ENCODE assay signal across 16 mouse cellular contexts in the genomic region with DNA sequence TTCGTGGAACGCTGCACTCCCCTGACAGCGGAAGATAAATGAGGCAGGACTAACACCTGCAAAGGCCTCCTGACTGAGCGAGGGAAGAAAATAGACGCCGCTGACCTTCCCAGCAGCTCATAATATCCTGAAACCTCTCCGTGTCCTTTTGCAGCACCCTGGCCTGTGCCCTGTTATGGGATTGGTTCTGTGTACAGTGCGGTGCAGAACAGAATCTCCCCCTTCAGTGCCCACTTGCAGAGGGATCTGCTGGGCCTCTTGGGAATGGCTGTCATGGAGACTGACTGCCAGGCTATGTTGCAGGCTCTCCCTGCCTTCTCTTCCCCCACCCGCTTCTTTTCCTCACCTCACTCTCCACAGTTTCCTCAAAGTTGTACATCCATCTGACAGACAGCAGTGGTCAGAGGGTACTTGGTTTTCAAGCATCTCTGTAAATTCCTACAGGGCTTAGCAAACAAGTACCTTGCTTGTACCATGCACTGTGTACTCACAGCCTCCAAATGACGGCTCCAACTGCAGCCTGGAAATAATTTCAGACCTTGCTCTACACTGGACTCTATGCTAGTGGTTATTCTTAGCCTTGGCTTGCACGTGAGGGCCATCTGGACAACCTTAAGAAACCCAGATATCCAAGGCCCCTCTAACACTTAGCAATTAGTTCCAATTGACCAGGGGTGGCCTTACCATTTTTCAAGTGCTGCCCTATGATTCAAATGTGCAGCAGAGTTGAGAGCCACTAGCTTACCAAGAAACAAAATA.
DNase-seq lines count a peak whose midpoint lies in the region; ATAC-seq lines count a peak whose summit lies in the region.
"Had no signal": no experiment of that assay in that cellular context is flagged by ENCODE, and none has a peak within 500 bp of the region (broad histone marks: within the 10 kb centered on the region; RNA-seq: fewer than 3 reads in every experiment).

No protein-coding gene starts in this region.

- no peak for ATAC-seq in heart, embryonic 11.5 days (replicated peaks; ENCODE audit: insufficient number of reproducible peaks, low FRiP score, low TSS enrichment)
- no peak for ATAC-seq in hindbrain, embryonic 13.5 days (ENCODE audit: low FRiP score)
- ATAC-seq in hindbrain, embryonic 14.5 days (ENCODE audit: low FRiP score): no peak
- no peak for ATAC-seq in embryonic facial prominence, embryonic 11.5 days (replicated peaks; ENCODE audit: insufficient number of reproducible peaks, low FRiP score, low TSS enrichment, low read depth)
- ATAC-seq: forebrain, embryonic 14.5 days had no signal

- H3K9me3 ChIP-seq in heart, embryonic 10.5 days: no peaks in the 10 kb centered on the region
- H3K9me3 ChIP-seq in heart, embryonic 11.5 days (replicated peaks; ENCODE audit: control insufficient read depth, low read length): no peaks in the 10 kb centered on the region
- no peaks in the 10 kb centered on the region for H3K9me3 ChIP-seq in hindbrain, embryonic 13.5 days
- no peaks in the 10 kb centered on the region for H3K9me3 ChIP-seq in hindbrain, embryonic 14.5 days (ENCODE audit: control insufficient read depth, low read length)
- H3K9me3 ChIP-seq in embryonic facial prominence, embryonic 11.5 days (replicated peaks; ENCODE audit: control insufficient read depth, low read length): no peaks in the 10 kb centered on the region
- H3K9me3 ChIP-seq: limb, embryonic 15.5 days; liver, embryonic 15.5 days; midbrain, embryonic 12.5 days; neural tube, embryonic 12.5 days had no signal

- H3K36me3 ChIP-seq in heart, embryonic 10.5 days: no peaks in the 10 kb centered on the region
- H3K36me3 ChIP-seq in heart, embryonic 11.5 days (ENCODE audit: control insufficient read depth, insufficient read depth, low read length): no peaks in the 10 kb centered on the region
- H3K36me3 ChIP-seq in hindbrain, embryonic 13.5 days: no peaks in the 10 kb centered on the region
- H3K36me3 ChIP-seq in hindbrain, embryonic 14.5 days (replicated peaks; ENCODE audit: control insufficient read depth, insufficient read depth): no peaks in the 10 kb centered on the region
- H3K36me3 ChIP-seq in embryonic facial prominence, embryonic 11.5 days (replicated peaks; ENCODE audit: control insufficient read depth, insufficient read depth, low read depth, low read length): no peaks in the 10 kb centered on the region
- H3K36me3 ChIP-seq: limb, embryonic 15.5 days; liver, embryonic 15.5 days; midbrain, embryonic 12.5 days; neural tube, embryonic 12.5 days had no signal

- H3K27ac ChIP-seq in heart, embryonic 10.5 days: peak overlapping the region; percentile 29; the same call in 1 of the 2 replicates
- H3K27ac ChIP-seq in heart, embryonic 11.5 days (ENCODE audit: low read depth, low read length): no peak overlapping the region
- H3K27ac ChIP-seq in hindbrain, embryonic 13.5 days: no peak overlapping the region
- no peak overlapping the region for H3K27ac ChIP-seq in hindbrain, embryonic 14.5 days
- no peak overlapping the region for H3K27ac ChIP-seq in embryonic facial prominence, embryonic 11.5 days (replicated peaks; ENCODE audit: low read depth, low read length)
- H3K27ac ChIP-seq: limb, embryonic 15.5 days; liver, embryonic 15.5 days; midbrain, embryonic 12.5 days; neural tube, embryonic 12.5 days had no signal

- 0 out of 2 replicates have a peak, but pooled peaks cover 7% of the 10 kb centered on the region for H3K27me3 ChIP-seq in heart, embryonic 10.5 days (ENCODE audit: insufficient read depth, poor library complexity, severe bottlenecking)
- no peaks in the 10 kb centered on the region for H3K27me3 ChIP-seq in heart, embryonic 11.5 days (ENCODE audit: control insufficient read depth, insufficient read depth, low read length)
- H3K27me3 ChIP-seq in hindbrain, embryonic 13.5 days: 0 out of 2 replicates have a peak, but pooled peaks cover 2% of the 10 kb centered on the region
- no peaks in the 10 kb centered on the region for H3K27me3 ChIP-seq in hindbrain, embryonic 14.5 days (ENCODE audit: control insufficient read depth, insufficient read depth, low read length)
- H3K27me3 ChIP-seq in embryonic facial prominence, embryonic 11.5 days (ENCODE audit: control insufficient read depth, insufficient read depth, low read length): no peaks in the 10 kb centered on the region
- H3K27me3 ChIP-seq: limb, embryonic 15.5 days; liver, embryonic 15.5 days; neural tube, embryonic 12.5 days had no signal

- no peak for DNase-seq in heart, embryonic 10.5 days (ENCODE audit: low spot score)
- no peak for DNase-seq in hindbrain, embryonic 14.5 days (ENCODE audit: low spot score)
- peak; percentile 33 for DNase-seq in embryo, embryonic 10.5 days (ENCODE audit: low spot score)
- DNase-seq in embryonic facial prominence, embryonic 11.5 days (ENCODE audit: low spot score): peak; percentile 44
- DNase-seq in gastrocnemius, adult 8-10 months (ENCODE audit: low spot score in 2 of 2): no peak
- DNase-seq: adrenal gland, adult 2 months; gastrocnemius, postnatal 14 days; kidney, adult 8-10 months; right cerebral cortex, postnatal 4 days had no signal

- H3K4me3 ChIP-seq in heart, embryonic 10.5 days: 0 out of 2 replicates have a peak overlapping the region, but pooled peaks have one; percentile 8
- H3K4me3 ChIP-seq in heart, embryonic 11.5 days (ENCODE audit: low read depth, low read length): no peak overlapping the region
- H3K4me3 ChIP-seq in hindbrain, embryonic 13.5 days: no peak overlapping the region
- H3K4me3 ChIP-seq in hindbrain, embryonic 14.5 days (replicated peaks; ENCODE audit: low read length): no peak overlapping the region
- no peak overlapping the region for H3K4me3 ChIP-seq in embryonic facial prominence, embryonic 11.5 days (ENCODE audit: low read depth, low read length)
- H3K4me3 ChIP-seq: limb, embryonic 15.5 days; liver, embryonic 15.5 days; midbrain, embryonic 12.5 days; neural tube, embryonic 12.5 days had no signal

- no peak overlapping the region for H3K4me2 ChIP-seq in heart, embryonic 11.5 days
- H3K4me2 ChIP-seq in hindbrain, embryonic 13.5 days: no peak overlapping the region
- H3K4me2 ChIP-seq in hindbrain, embryonic 14.5 days (replicated peaks): no peak overlapping the region
- no peak overlapping the region for H3K4me2 ChIP-seq in embryonic facial prominence, embryonic 11.5 days (ENCODE audit: low read depth, low read length)
- H3K4me2 ChIP-seq: limb, embryonic 15.5 days; liver, embryonic 15.5 days; midbrain, embryonic 12.5 days; neural tube, embryonic 12.5 days had no signal

- peaks cover 22% of the 10 kb centered on the region for H3K4me1 ChIP-seq in heart, embryonic 10.5 days
- H3K4me1 ChIP-seq in heart, embryonic 11.5 days (ENCODE audit: control insufficient read depth, insufficient read depth, low read length): 0 out of 2 replicates have a peak, but pooled peaks cover 8% of the 10 kb centered on the region
- peaks cover 22% of the 10 kb centered on the region for H3K4me1 ChIP-seq in hindbrain, embryonic 13.5 days (replicated peaks)
- H3K4me1 ChIP-seq in hindbrain, embryonic 14.5 days (replicated peaks; ENCODE audit: control insufficient read depth, insufficient read depth, low read length): 0 out of 2 replicates have a peak, but pooled peaks cover 6% of the 10 kb centered on the region
- 0 out of 2 replicates have a peak, but pooled peaks cover 2% of the 10 kb centered on the region for H3K4me1 ChIP-seq in embryonic facial prominence, embryonic 11.5 days (ENCODE audit: control insufficient read depth, insufficient read depth, low read length)
- H3K4me1 ChIP-seq: liver, embryonic 15.5 days; midbrain, embryonic 12.5 days had no signal

- no peak overlapping the region for H3K9ac ChIP-seq in heart, embryonic 11.5 days (ENCODE audit: low read depth, low read length)
- H3K9ac ChIP-seq in hindbrain, embryonic 13.5 days: peak overlapping the region; percentile 35; the same call in 1 of the 2 replicates
- no peak overlapping the region for H3K9ac ChIP-seq in hindbrain, embryonic 14.5 days
- H3K9ac ChIP-seq in embryonic facial prominence, embryonic 11.5 days (replicated peaks; ENCODE audit: low read length): no peak overlapping the region
- H3K9ac ChIP-seq: limb, embryonic 15.5 days; liver, embryonic 15.5 days; midbrain, embryonic 12.5 days; neural tube, embryonic 12.5 days had no signal

- 64% methylated on average over 11 of the region's 11 CpGs for WGBS in heart, embryonic 10.5 days
- WGBS in heart, embryonic 11.5 days (ENCODE audit: insufficient replicate concordance): 48% methylated on average over 11 of the region's 11 CpGs
- WGBS in hindbrain, embryonic 13.5 days: 54% methylated on average over 11 of the region's 11 CpGs
- 54% methylated on average over 11 of the region's 11 CpGs for WGBS in hindbrain, embryonic 14.5 days
- WGBS in embryonic facial prominence, embryonic 11.5 days: 59% methylated on average over 11 of the region's 11 CpGs

Comparison
In these comparisons a context has a peak if more than half of its experiments do, and no peak if none do; other contexts are left out.
1. DNase-seq: peak in embryo, embryonic 10.5 days (single experiment) and embryonic facial prominence, embryonic 11.5 days (single experiment); none in heart, embryonic 10.5 days (single experiment), hindbrain, embryonic 14.5 days (single experiment) and gastrocnemius, adult 8-10 months (0 of 2).